Mouse (Mus musculus): Measurements from ENCODE around the gene Vmp1. TPM values are rescaled to one million over a fixed set of nuclear protein-coding genes. Genes with fewer than 3 reads are reported as not detected.

Vmp1 gene
- 224 TPM for polyA plus RNA-seq (2017; shearing (Covaris generic))

DNA sequence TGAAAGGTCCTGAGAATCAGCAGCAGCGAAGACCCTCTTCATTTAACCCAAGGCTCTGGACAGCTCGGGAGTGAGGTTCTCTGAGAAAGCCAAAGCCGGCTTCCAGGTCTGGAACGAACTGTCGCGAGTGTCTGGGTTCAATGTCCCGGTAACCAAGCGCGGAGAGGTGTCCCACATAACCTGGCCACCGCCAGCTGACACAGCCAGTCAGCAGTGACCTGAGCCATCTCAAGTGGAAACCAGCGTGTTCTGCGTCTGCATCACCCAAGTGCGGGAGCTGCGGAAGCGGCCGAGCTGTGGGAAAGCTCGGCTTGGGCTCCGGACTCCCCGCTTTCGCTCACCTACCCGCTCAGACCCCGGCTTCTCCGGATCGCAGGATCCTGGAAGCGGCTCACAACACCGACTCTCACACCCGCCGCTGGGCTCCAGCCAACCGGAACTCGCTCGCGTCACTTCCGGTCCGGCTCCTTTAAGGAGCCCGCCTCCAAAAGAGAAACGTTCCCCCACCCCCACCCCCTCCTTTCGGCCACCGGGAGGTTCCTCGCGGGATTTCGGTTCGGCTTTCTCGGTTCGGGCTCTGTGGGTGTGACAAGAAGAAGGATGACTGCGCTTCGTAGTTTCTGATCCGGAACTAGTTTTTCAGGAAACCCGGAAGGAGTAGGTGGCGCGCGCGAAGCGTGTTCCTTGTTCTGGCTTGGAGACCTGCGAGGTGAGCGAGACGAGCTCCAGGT is at the start of gene Vmp1, which contains the start of gene Ptrh2:
Vmp1 (minus strand) TSS at position 442 of the 731 bp plus-strand sequence.
Ptrh2 (plus strand) TSS at position 591 of the 731 bp plus-strand sequence.

GRCm38 (mm10) chr11:86544639-86545299 is 138.9 kb downstream of the Vmp1 start, which contains the start of the genes Rps6kb1 and Tubd1:
Gene Rps6kb1 (minus strand): TSS chr11:86544805.
Gene Tubd1 (plus strand): TSS chr11:86544991.

Other genes with a start within 250 kb of the Vmp1 start
- 65.4 TPM for gene Rnft1, start 199.2 kb downstream of the Vmp1 start, polyA plus RNA-seq (2017; shearing (Covaris generic))
- 58.6 TPM for gene Rps6kb1, start 139.0 kb downstream of the Vmp1 start, polyA plus RNA-seq (2017; shearing (Covaris generic))
- gene Tubd1, start 138.8 kb downstream of the Vmp1 start, polyA plus RNA-seq (2017; shearing (Covaris generic)): 8.3 TPM
- gene Ptrh2, start 149 bp upstream of the Vmp1 start, polyA plus RNA-seq (2017; shearing (Covaris generic)): 12.0 TPM
- gene Cltc, start 73.7 kb upstream of the Vmp1 start, polyA plus RNA-seq (2017; shearing (Covaris generic)): 204 TPM
- 43.6 TPM for gene Dhx40, start 123.9 kb upstream of the Vmp1 start, polyA plus RNA-seq (2017; shearing (Covaris generic))